Mouse (Mus musculus) E14TG2a.4 (cell line): ENCODE measurements around the gene Aldh4a1.

Source experiments
- CTCF ChIP-seq: conservative IDR thresholded peaks from 2 replicates; pipeline ENCODE4 v1.5.1; 2014; ENCODE audit warnings: low read length
- NANOG ChIP-seq: IDR thresholded peaks from 2 replicates; pipeline ENCODE4 v1.6.1; 2014; ENCODE audit warnings: borderline replicate concordance, low read length, mixed read lengths

DNA sequence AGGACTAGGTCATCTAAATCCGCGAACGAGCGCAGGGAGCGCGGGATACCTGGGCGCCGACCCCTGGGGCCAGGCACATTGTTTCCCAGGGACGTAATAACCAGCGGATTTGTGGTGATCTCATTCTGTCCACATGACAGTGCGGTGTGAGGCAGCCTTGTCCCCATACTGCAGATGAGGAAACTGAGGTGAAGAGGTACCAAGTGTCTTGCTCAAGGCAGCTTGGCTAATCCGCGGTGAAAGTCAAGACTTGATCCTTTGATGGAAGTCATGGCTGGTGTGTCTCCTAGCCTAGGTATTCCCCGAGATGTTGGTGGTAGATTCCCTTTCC lies 47.0 kb upstream of the Aldh4a1 start:
- TF ChIP-seq NANOG (no peak), CTCF (no peak)
